Mouse (Mus musculus): ENCODE data around the gene Myd88. TPM values are rescaled to one million over a fixed set of nuclear protein-coding genes. Genes with fewer than 3 reads are reported as not detected.

The Myd88 gene
- total and polyA plus RNA-seq, 3 experiments = 14.3 to 53.6 (median 22.7) TPM

DNA sequence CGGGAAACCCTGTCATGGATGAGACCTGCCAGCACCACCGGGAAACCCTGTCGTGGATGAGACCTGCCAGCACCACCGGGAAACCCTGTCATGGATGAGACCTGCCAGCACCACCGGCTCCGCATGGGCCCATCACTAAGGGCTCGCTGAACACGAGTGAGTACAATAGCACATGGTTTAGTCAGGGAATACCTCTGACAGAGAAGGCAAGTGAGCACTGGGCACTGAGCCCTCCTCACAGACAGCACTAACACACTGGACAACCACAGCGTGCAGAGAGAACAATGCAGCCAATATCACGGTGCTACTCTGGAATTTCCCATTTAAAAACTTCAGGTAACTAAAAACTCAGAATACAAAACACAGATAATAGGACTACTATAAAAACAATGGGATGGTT, 28.1 kb downstream of the Myd88 start:
- no peak overlapping the region for H3K4me3 ChIP-seq (replicated peaks in 1 of 3; ENCODE audit: low read depth in 2 of 3, low read length in 2 of 3, poor library complexity in 1 of 3)
- dilution Hi-C loops (cut with MboI; ENCODE audit: extremely low pct_ligation_motif_present, extremely low pct_unique_long_range_greater_than_20kb, low sequenced_read_pairs) = no loop called here
- H3K27me3 ChIP-seq (replicated peaks) = no peaks in the 10 kb centered on the region
- in situ Hi-C loops (cut with MboI; ENCODE audit: low pct_ligation_motif_present, low pct_unique_long_range_greater_than_20kb, low sequenced_read_pairs) = no loop called here
- peaks cover 0 to 25% of the 10 kb centered on the region in 2 experiments for H3K36me3 ChIP-seq (replicated peaks in 1 of 2; ENCODE audit: control insufficient read depth in 1 of 2, insufficient read depth in 1 of 2, low read length in 1 of 2)
- H3K79me2 ChIP-seq (replicated peaks; ENCODE audit: control insufficient read depth, extremely low read depth, insufficient read depth, poor library complexity, severe bottlenecking) = peaks cover 20% of the 10 kb centered on the region
- DNase-seq (ENCODE audit: extremely low read depth) = no peak
- no peak overlapping the region for H3K9ac ChIP-seq (ENCODE audit: insufficient read depth, low read depth)
- TF ChIP-seq KAT2A (IDR thresholded peaks at IDR 0.05; ENCODE audit: insufficient replicate concordance, low read length) (no peak), MYC (IDR thresholded peaks at IDR 0.05; ENCODE audit: low read depth, low read length) (no peak), CTCF (conservative IDR thresholded peaks at IDR 0.05 in 1 of 2, IDR thresholded peaks at IDR 0.05 in 1 of 2; ENCODE audit: low read depth in 2 of 2, low read length in 2 of 2) (no peak), ZKSCAN1 (IDR thresholded peaks at IDR 0.05; ENCODE audit: borderline replicate concordance, low read depth, low read length) (no peak), MXI1 (IDR thresholded peaks at IDR 0.05; ENCODE audit: low read depth, low read length) (no peak), HCFC1 (IDR thresholded peaks at IDR 0.05; ENCODE audit: low read depth, low read length) (no peak), MAFK (IDR thresholded peaks at IDR 0.05; ENCODE audit: insufficient replicate concordance, low read length) (no peak), RAD21 (IDR thresholded peaks at IDR 0.05; ENCODE audit: low read depth, low read length) (no peak)
- H3K27ac ChIP-seq (ENCODE audit: insufficient read depth, low read depth) = no peak overlapping the region
- no peak overlapping the region for H3K4me2 ChIP-seq (ENCODE audit: insufficient read depth, low read depth, poor library complexity, severe bottlenecking)
- H3K4me1 ChIP-seq (ENCODE audit: control insufficient read depth in 1 of 2, insufficient read depth in 2 of 2) = peaks cover 2 to 16% of the 10 kb centered on the region in 2 experiments; a peak in 3 of 4 replicates
- H3K9me3 ChIP-seq (replicated peaks; ENCODE audit: low read length) = no peaks in the 10 kb centered on the region

DNA sequence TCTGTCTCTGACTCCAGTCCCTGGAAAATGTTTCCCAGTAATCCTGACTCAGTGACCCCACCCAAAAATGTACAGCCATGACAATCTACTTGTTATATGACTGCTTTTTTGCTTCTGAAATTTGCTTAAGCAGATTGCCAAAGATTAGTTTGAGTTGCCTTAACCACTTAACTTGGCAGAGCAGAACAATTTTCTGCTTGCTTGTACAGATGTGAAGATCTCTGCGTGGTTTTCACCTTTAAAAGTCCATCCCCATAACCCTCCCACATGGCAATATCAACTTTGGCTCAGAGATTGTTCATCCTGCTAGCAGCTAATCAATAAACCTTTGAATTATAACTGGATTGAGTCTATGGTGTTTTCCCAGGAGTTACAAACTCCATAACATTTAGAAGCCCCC, 32.1 kb downstream of the Myd88 start:
- in situ Hi-C loops (cut with MboI; ENCODE audit: low pct_ligation_motif_present, low pct_unique_long_range_greater_than_20kb, low sequenced_read_pairs) (no loop called here), dilution Hi-C loops (cut with MboI; ENCODE audit: extremely low pct_ligation_motif_present, extremely low pct_unique_long_range_greater_than_20kb, low sequenced_read_pairs) (no loop called here)
- TF ChIP-seq CTCF (conservative IDR thresholded peaks at IDR 0.05 in 1 of 2, IDR thresholded peaks at IDR 0.05 in 1 of 2; ENCODE audit: low read depth in 2 of 2, low read length in 2 of 2) = no peak
- no peak for TF ChIP-seq POLR2AphosphoS2 (IDR thresholded peaks at IDR 0.05; ENCODE audit: low read depth, low read length)
- TF ChIP-seq CHD1 (IDR thresholded peaks at IDR 0.05; ENCODE audit: low read depth, low read length) = no peak
- TF ChIP-seq CHD2 (IDR thresholded peaks at IDR 0.05; ENCODE audit: low read length) = no peak
- TF ChIP-seq JUND (conservative IDR thresholded peaks at IDR 0.05; ENCODE audit: low read depth, low read length) = no peak
- no peak for TF ChIP-seq RAD21 (IDR thresholded peaks at IDR 0.05; ENCODE audit: low read depth, low read length)
- no peak for TF ChIP-seq KAT2A (IDR thresholded peaks at IDR 0.05; ENCODE audit: insufficient replicate concordance, low read length)
- TF ChIP-seq NRF1 (IDR thresholded peaks at IDR 0.05; ENCODE audit: low read depth, low read length) = no peak
- TF ChIP-seq ZNF384 (IDR thresholded peaks at IDR 0.05; ENCODE audit: low read depth, low read length) = no peak
- TF ChIP-seq MAZ (IDR thresholded peaks at IDR 0.05; ENCODE audit: low read depth, low read length) = no peak
- no peak for TF ChIP-seq SMC3 (IDR thresholded peaks at IDR 0.05; ENCODE audit: low read depth, low read length)
- Histone ChIP-seq H3K9me3 (replicated peaks; ENCODE audit: low read length) (no peaks in the 10 kb centered on the region), H3K79me2 (replicated peaks; ENCODE audit: control insufficient read depth, extremely low read depth, insufficient read depth, poor library complexity, severe bottlenecking) (peaks cover 11% of the 10 kb centered on the region), H3K4me3 (replicated peaks in 1 of 3; ENCODE audit: low read depth in 2 of 3, low read length in 2 of 3, poor library complexity in 1 of 3) (no peak overlapping the region), H3K36me3 (replicated peaks in 1 of 2; ENCODE audit: control insufficient read depth in 1 of 2, insufficient read depth in 1 of 2, low read length in 1 of 2) (peaks cover 0 to 27% of the 10 kb centered on the region in 2 experiments), H3K4me1 (ENCODE audit: control insufficient read depth in 1 of 2, insufficient read depth in 2 of 2) (0 out of 4 replicates have a peak, but pooled peaks cover 0 to 5% of the 10 kb centered on the region in 2 experiments), H3K27ac (ENCODE audit: insufficient read depth, low read depth) (no peak overlapping the region), H3K27me3 (replicated peaks) (no peaks in the 10 kb centered on the region), H3K9ac (ENCODE audit: insufficient read depth, low read depth) (no peak overlapping the region), H3K4me2 (ENCODE audit: insufficient read depth, low read depth, poor library complexity, severe bottlenecking) (no peak overlapping the region)
- DNase-seq (ENCODE audit: extremely low read depth) = no peak

All from CH12.LX (cell line).